Mouse (Mus musculus) ovary, adult 18-20 months (tissue): ENCODE results near the gene Olfr572.

Experiments used
- DNase-seq: peaks from one replicate; pipeline ENCODE4 v3.0.0; 2022; ENCODE audit warnings: low spot score, mixed read lengths

Olfr572 gene

GRCm38 (mm10) chr7:102924109-102924508, at the start of gene Olfr572:
TSS of gene Olfr572 (plus strand) at chr7:102924409.
- DNase-seq: no peak

DNA sequence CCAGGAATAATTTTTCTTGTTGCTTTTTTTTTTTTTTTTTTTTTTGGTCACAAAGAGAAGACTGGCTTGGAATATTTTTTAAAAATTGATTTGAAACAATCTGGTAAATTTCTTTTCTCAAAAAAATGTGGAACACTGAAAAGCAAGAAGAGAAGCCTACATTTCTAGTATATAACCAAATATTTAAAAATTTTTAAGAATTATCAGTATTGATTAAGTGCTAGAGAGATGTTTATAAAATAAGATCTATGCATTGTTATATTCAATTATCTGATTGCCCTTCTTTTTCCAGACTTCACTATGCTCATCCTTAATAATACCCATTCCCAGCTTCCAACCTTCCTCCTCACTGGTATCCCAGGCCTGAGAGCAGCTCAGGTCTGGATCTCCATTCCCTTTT, 47.4 kb upstream of the Olfr572 start, which contains the start of gene Olfr568:
Gene Olfr568 (plus strand): TSS at position 301 of the 400 bp plus-strand sequence.
- no peak for DNase-seq

DNA sequence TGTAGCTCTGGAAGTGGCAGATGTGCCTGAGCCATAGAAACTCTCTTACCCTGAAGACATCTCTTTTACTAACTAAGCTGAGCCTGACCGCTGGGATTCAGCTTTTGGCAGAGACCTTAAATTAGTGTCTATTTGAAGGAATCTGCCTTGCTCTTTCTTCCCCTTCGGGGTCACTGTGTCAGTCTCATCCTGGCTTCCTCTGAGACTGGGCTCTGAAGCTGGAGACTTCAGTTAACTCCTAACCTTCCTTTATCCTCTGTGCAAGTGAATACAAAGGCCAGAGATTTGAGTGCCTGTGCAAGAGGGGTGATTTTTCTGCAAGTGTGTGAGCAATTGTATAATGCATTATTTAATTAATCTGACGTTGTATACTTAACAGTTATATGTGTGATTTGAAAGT, 33.4 kb upstream of the Olfr572 start, which contains the start of gene Olfr569:
Gene Olfr569 (minus strand): TSS at position 101 of the 400 bp plus-strand sequence.
- no peak for DNase-seq

DNA sequence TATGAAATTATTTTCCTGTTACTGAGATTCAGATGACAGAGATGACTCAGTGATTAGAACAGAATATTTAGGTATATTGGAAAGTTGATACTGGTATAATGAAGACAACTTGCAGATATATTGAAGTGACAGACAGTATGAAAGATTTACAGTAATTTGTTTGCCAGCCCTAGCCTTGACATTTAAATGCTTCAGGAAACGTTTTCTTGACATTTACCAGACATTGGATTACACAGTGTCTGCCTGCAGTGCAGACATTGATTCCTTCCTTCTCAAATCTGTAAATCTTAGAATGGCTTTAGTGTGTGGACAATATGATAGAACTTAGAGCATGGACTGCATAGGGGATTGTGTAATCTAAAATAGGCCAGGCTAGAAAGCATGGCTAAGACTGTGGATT, 8.9 kb upstream of the Olfr572 start:
- DNase-seq: no peak

GRCm38 (mm10) chr7:102916405-102916804, 7.8 kb upstream of the Olfr572 start:
- no peak for DNase-seq

- DNase-seq: no peak
Measured at GRCm38 (mm10) chr7:102917032-102917875, 7.0 kb upstream of the Olfr572 start, which contains the start of gene Olfr571. TSS of gene Olfr571 (minus strand) at chr7:102917536.

- no peak for DNase-seq
Measured at GRCm38 (mm10) chr7:102919632-102920031, 4.6 kb upstream of the Olfr572 start.

DNA sequence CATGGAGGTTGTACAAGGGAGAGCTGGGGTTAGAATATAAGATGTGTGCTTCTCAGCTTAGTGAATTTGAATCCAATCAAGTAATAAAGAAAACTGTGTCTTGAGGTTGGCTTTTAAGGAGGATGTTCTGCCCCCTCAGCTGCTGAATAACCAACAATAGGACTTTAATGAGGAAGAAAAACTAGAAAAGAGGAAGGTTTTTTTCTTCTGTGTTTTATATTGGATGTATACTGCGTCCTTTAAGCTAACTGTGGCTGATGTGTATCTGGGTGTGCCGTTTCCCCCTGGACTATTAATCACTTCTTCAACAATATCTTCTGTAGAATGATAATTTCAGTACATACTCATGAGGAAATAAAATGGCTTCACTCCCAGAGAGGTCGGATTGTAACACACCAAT, 2.9 kb downstream of the Olfr572 start:
- no peak for DNase-seq

DNA sequence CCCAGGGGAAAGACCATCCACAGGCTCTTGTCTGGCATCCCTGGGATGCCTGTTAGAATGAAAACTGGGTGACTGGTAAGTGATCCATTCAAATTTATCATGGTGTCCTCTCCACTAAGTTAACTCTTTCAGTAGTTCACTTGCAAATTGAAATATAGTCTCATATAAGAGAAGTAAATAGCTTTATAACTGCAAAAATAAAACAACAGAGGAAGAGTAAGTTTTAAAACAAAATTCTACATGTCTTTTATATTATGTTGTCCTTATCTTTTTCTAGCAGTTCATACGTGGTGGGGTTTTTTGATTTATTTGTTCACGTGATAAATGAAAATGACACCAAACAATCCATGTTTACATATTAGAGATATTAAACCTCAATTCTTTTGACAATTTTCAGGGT, 18.3 kb downstream of the Olfr572 start, which contains the start of gene Olfr573-ps1:
Gene Olfr573-ps1 (minus strand): TSS at position 101 of the 400 bp plus-strand sequence.
- DNase-seq: no peak

DNA sequence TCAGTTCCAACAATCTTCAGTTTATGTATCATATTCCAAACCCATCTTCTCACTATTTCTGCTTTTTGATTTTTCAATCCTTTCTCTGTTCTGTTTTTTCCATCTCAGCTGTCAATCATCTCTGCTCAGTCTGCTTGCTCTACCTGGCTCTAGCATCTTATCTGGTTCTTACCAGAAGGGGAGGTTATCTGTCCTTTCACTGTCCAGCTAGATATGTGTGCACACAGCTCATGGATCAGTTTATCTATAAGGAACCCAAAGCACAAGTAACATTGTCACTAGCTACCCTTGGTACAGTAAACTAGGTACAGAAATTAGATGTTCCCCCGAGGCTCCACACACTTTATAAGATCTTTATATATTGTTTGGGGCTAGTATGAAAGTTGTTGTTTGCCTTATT, 19.2 kb downstream of the Olfr572 start:
- no peak for DNase-seq

DNA sequence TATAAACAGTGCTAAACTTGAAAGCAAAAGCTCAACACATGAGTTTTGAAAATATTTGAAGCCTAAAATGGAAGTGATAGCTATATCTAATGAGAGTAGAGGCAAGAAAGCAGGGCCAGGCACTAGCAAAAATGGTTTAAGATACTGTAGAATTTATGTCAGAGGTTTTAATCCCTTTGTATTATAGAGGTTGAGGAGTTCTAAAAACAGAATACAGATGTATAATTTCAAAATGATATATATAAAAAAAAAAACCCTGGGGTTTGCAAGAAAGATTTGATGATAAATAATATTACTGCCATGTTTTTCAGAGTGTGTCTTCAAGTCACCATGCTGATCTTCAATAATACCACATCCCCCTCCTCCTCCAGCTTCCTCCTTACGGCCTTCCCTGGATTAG, 24.0 kb downstream of the Olfr572 start, which contains the start of gene Olfr574:
Gene Olfr574 (plus strand): TSS at position 301 of the 400 bp plus-strand sequence.
- no peak for DNase-seq

- DNase-seq: no peak
Measured at GRCm38 (mm10) chr7:102950732-102951131, 26.5 kb downstream of the Olfr572 start.

DNA sequence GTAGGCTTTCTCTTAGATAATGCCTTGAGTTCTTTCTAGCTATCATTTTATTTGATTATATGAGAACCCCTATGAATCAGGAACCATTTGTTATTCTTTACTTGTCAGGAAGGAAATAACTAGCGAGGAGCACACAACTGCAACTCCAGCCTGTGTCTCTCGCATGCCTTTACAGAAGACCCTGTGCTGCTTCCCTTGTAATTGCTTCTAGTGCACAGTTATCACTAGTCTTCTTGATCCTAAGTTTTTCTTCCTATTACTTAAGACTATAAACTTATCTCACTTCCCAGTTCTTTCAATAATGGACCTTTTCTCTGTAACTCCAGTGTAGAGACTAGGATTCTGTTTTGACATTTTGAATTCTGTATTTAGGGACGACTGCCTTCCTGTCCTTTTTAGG, 33.9 kb downstream of the Olfr572 start:
- DNase-seq: no peak

DNA sequence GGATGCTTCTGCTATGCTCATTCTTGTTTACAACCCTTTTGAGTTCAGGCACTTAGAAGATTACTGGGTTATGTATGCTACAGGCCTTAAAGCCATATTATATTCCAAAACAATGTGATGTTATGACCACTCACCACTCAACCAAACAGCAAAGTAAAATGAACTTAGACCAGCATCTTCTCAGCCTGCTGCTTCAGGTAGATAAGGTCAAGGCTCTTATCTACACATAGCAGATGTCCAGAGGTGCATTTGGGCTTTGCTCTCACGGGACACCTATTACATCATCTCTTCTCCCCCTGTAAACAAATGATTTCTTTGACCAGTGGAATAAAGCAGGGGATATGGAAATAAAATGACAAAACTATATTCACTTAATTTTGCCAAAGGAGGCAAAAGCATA, 34.4 kb downstream of the Olfr572 start, which contains the start of gene Olfr575:
Gene Olfr575 (minus strand): TSS at position 183 of the 400 bp plus-strand sequence.
- DNase-seq: no peak

GRCm38 (mm10) chr7:102962360-102962759, 38.2 kb downstream of the Olfr572 start, which contains the start of gene Olfr576:
TSS of gene Olfr576 (plus strand) at chr7:102962660.
- no peak for DNase-seq

DNA sequence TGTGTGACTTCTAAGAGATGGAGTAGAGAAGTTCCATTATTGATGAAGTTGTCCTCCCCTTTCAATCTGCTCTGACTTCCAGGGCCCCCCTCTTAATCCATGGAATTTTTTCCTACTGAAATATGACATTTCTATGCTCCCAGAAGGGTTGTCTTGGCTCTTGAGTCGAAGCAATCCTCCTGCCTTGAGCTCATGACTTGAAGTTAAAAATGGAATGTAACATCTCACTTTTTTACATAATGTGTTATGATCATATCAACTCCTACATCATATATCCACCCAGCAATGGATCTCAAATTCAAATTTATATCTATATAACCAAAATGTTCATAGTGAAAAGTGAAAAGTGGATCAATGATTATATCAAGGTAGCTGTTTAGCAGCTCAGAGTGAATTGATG, 50.2 kb downstream of the Olfr572 start:
- DNase-seq: no peak

GRCm38 (mm10) chr7:102975843-102976242, 51.6 kb downstream of the Olfr572 start, which contains the start of gene Olfr577:
TSS of gene Olfr577 (minus strand) at chr7:102975943.
- no peak for DNase-seq
